Mouse (Mus musculus) liver, embryonic 11.5 days (tissue): ENCODE measurements around the gene Fyn. TPM values are rescaled to one million over a fixed set of nuclear protein-coding genes. Genes with fewer than 3 reads are reported as not detected.

Experiments
- ATAC-seq: fragments of 200-750 bp; cut with Nextera tagmentation; replicated peaks from 2 replicates; pipeline ENCODE4 v1.8.0; 2017; ENCODE audit warnings: moderate number of reproducible peaks, mild to moderate bottlenecking, moderate TSS enrichment, moderate library complexity; ENCODE audit not compliant: low FRiP score
- DNase-seq: peaks from one replicate; pipeline ENCODE4 v3.0.0-alpha.2; 2017; ENCODE audit warnings: low spot score
- H3K27ac ChIP-seq: fragments of 300-500 bp; sonication (generic); 2 replicates; pipeline ENCODE4 v1.5.1; 2014; ENCODE audit warnings: mild to moderate bottlenecking, low read depth, low read length, control low read depth
- H3K27me3 ChIP-seq: fragments of 300-500 bp; sonication (generic); replicated peaks from 2 replicates; pipeline ENCODE4 v1.6.1; 2014; ENCODE audit warnings: low read length, mixed read lengths; ENCODE audit not compliant: control insufficient read depth, insufficient read depth
- H3K36me3 ChIP-seq: fragments of 300-500 bp; sonication (generic); 2 replicates; pipeline ENCODE4 v1.6.1; 2014; ENCODE audit warnings: mild to moderate bottlenecking, low read length, moderate library complexity, mixed read lengths; ENCODE audit not compliant: control insufficient read depth, insufficient read depth
- H3K4me1 ChIP-seq: fragments of 300-500 bp; sonication (generic); replicated peaks from 2 replicates; pipeline ENCODE4 v1.6.1; 2014; ENCODE audit warnings: low read length, mixed read lengths; ENCODE audit not compliant: control insufficient read depth, insufficient read depth
- H3K4me2 ChIP-seq: fragments of 300-500 bp; sonication (generic); 2 replicates; pipeline ENCODE4 v1.6.1; 2014; ENCODE audit warnings: mild to moderate bottlenecking, control low read depth, moderate library complexity
- H3K4me3 ChIP-seq: fragments of 300-500 bp; sonication (generic); 2 replicates; pipeline ENCODE4 v1.5.1; 2014; ENCODE audit warnings: low read depth, low read length, control low read depth
- H3K9ac ChIP-seq: fragments of 300-500 bp; sonication (generic); 2 replicates; pipeline ENCODE4 v1.6.1; 2014; ENCODE audit warnings: low read depth, low read length, control low read depth
- H3K9me3 ChIP-seq: fragments of 300-500 bp; sonication (generic); 2 replicates; pipeline ENCODE4 v1.6.1; 2016; ENCODE audit warnings: low read length, inconsistent platforms, mixed read lengths; ENCODE audit not compliant: control insufficient read depth
- WGBS: fragments of 180-500 bp; shearing (Covaris S2); extraction: QIAGEN DNeasy Blood & Tissue Kit; methylation state at CpG from one replicate; pipeline ENCODE4 v1.1.7; 2014; 5-methylcytosine and 5-hydroxymethylcytosine counted together
- polyA plus RNA-seq: library from polyadenylated mRNA; unstranded; fragments of >200 nt; fragmentation: Nextera tagmentation; extraction: Ambion mirVana; gene quantifications from 2 replicates; pipeline ENCODE4 v1.2.1, GENCODE M21; 2014

Fyn gene
- polyA plus RNA-seq, 1 experiment from 2014 or later = 19.3 TPM

DNA sequence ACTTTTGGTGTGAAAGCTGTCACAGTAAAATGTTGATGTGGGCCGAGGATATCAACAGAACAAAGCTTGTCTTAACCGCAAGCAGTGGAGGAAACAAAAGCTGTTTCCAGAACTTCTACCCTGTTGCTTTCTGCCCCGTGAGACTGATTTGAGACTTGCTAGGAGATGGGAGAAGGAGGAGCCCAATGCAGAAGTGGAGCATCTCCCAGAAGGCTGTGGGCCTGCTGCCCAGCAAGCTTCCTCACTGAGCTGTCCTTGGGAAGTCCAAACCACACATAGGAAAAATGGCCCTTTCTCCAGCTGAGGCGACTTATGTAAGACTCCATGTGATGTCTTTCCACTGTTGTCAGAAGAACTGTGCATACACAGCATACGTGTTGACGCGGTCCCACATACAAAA lies 101.7 kb downstream of the Fyn start:
- H3K36me3 ChIP-seq = no peaks in the 10 kb centered on the region
- H3K27ac ChIP-seq = no peak overlapping the region
- ATAC-seq = no peak
- DNase-seq = no peak
- no peak overlapping the region for H3K9ac ChIP-seq
- no peaks in the 10 kb centered on the region for H3K27me3 ChIP-seq
- H3K4me3 ChIP-seq = no peak overlapping the region
- H3K9me3 ChIP-seq = no peaks in the 10 kb centered on the region
- 83% methylated on average over 7 of the region's 7 CpGs for WGBS
- no peaks in the 10 kb centered on the region for H3K4me1 ChIP-seq
- no peak overlapping the region for H3K4me2 ChIP-seq

DNA sequence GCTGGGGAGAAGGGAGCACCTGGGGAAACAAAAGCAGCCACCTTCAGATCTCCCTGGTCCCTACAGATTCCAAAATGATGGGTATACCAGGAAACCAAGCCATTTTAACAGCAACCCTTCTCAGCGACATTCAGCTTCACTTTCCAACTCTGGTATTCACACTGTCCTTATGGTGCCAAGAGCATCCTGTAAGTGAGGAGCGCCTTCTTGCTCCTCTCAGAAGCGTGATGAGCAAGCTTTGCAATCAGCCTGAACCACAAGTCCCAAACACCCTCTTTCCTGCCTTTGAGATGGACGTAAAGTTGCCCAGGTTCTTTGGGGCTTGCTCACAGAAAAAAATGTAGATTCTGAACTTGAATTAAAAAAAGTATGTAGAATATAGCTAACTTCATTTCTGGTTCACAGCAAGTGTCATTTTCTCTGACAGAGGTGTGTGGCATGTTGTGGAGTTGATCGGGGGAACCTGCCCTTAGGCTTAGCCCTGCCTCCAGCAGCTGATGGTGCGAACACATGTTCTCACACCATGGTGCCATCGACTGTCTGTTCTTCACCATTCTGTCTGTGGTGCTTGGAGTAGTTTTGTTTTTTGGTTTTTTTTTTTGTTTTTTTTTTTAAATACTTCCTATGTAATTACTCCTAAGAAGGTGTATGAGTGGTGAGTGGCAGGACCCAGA lies 102.5 kb downstream of the Fyn start:
- Histone ChIP-seq H3K9me3 (no peaks in the 10 kb centered on the region), H3K4me3 (no peak overlapping the region), H3K27ac (no peak overlapping the region), H3K36me3 (no peaks in the 10 kb centered on the region), H3K4me2 (no peak overlapping the region), H3K27me3 (no peaks in the 10 kb centered on the region), H3K4me1 (no peaks in the 10 kb centered on the region), H3K9ac (no peak overlapping the region)
- 83% methylated on average over 7 of the region's 7 CpGs for WGBS
- ATAC-seq (no peak), DNase-seq (no peak)

DNA sequence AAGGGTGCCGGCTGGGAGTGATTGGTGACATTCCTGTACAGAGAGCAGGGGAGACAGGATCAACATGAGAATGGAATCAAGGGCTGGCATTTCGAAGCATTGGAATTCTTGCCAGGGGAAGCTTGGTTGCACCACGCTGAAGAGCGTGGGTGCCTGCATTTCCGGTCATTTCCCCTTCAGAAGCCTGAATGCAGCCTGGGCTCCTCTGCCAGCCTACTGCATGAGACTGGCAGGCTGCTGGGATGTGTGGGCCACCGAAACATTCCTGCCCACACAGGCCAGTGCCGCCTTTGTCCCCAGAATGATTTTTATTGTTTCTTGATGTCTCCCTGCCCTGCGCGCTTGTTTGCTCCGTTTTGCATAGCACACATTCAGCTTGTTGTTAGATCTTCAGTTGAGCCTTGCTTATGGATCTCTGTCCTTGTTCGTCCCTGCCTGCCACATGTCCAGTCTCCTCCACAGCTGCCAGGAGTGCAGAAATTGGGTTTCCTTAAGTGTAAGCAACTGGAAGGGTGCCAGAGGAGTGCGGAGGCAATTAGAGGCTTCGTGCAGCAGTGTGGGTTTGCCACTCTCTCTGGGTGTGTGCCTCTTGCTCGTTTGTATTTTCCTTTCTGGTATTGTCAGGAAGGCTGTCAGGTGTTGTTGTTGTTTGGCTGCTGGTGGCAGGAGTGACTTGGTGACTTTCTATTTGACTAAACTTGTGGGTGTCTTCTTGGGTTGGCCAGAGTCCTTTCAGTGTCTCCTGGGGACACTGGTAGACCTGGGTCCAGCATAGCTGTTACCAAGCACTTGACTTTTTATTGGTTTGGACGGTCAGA lies 103.3 kb downstream of the Fyn start:
- Histone ChIP-seq H3K9me3 (no peaks in the 10 kb centered on the region), H3K4me2 (no peak overlapping the region)
- WGBS = 82% methylated on average over 15 of the region's 15 CpGs

DNA sequence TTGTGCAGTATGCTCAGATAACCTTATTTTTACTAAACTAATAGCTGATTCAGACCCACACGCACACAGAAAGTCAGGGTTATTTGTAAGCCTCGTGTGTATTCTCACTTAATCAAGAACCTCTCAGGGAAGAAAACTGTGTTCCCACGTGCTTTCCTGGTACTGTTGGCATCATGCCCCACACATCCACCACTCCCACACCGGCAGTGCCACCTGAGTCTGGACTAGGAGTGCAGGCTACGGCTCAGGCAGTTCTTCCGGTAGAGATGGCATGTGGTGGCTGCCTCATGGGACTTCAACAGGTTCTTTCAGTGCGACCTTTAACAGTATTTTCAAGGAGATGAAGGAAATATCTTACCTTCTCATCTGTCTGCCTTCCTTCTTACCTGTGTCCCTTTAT lies 104.3 kb downstream of the Fyn start:
- no peak overlapping the region for H3K4me2 ChIP-seq
- H3K27me3 ChIP-seq = no peaks in the 10 kb centered on the region
- 86% methylated on average over 7 of the region's 7 CpGs for WGBS
- H3K36me3 ChIP-seq = no peaks in the 10 kb centered on the region
- no peak overlapping the region for H3K9ac ChIP-seq
- ATAC-seq (no peak), DNase-seq (no peak)
- H3K4me3 ChIP-seq = no peak overlapping the region
- H3K9me3 ChIP-seq = no peaks in the 10 kb centered on the region
- H3K27ac ChIP-seq = no peak overlapping the region
- H3K4me1 ChIP-seq = no peaks in the 10 kb centered on the region

More for the DNA sequence above, 103.3 kb downstream of the Fyn start:
- no peaks in the 10 kb centered on the region for H3K27me3 ChIP-seq
- DNase-seq (no peak), ATAC-seq (no peak)
- no peak overlapping the region for H3K4me3 ChIP-seq
- no peaks in the 10 kb centered on the region for H3K4me1 ChIP-seq
- H3K36me3 ChIP-seq = no peaks in the 10 kb centered on the region
- H3K9ac ChIP-seq = no peak overlapping the region
- no peak overlapping the region for H3K27ac ChIP-seq

DNA sequence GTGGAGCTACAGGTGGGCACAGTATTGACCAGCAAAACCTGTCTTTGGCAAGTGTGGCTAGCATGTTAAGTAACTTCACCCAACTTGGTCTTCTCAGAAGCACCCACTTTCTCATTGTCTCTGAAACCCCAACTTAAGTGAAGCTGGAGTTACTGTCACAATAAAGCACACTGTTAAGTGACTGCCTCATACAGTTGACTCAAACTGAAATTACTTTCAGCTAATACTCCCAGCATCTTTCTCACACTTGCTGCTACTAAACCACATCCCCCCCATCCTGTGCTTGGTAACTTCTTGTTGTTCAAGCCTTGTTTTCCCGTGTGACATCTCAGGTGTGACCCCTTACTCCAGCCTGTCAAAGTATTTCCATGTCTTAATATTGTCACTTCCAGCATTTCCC lies 110.7 kb downstream of the Fyn start:
- ATAC-seq (no peak), DNase-seq (no peak)
- no peak overlapping the region for H3K4me3 ChIP-seq
- H3K4me1 ChIP-seq = 0 out of 2 replicates have a peak, but pooled peaks cover 3% of the 10 kb centered on the region
- no peaks in the 10 kb centered on the region for H3K9me3 ChIP-seq
- WGBS = 74% methylated on average over 1 of the region's 1 CpGs
- H3K9ac ChIP-seq = no peak overlapping the region
- H3K27ac ChIP-seq = no peak overlapping the region
- H3K36me3 ChIP-seq = no peaks in the 10 kb centered on the region
- no peak overlapping the region for H3K4me2 ChIP-seq
- no peaks in the 10 kb centered on the region for H3K27me3 ChIP-seq

DNA sequence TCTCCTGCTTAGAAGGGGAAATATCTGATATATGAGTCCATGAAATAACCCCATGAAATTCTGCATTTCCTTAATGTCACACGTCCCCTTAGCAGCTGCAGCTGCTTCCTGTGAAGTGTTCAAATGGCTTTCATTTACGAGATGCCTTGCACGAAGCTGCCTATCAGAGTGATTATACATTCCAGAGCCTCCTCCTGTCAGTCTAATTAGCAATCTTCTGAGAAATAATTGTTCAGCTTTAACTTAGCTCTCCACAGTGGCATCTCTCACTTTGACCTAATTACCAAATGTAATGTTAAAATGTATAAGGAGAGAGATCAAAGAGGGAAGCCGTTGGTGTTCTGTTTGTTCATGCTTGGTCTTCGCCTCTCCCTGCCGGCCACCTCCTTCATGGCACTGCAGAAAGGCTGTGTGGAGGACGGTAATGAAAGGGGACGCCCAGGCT lies 115.7 kb downstream of the Fyn start:
- ATAC-seq (no peak), DNase-seq (no peak)
- Histone ChIP-seq H3K36me3 (no peaks in the 10 kb centered on the region), H3K4me2 (no peak overlapping the region), H3K27ac (no peak overlapping the region), H3K4me3 (no peak overlapping the region), H3K9ac (no peak overlapping the region), H3K9me3 (no peaks in the 10 kb centered on the region), H3K4me1 (peaks cover 24% of the 10 kb centered on the region; the same call in 1 of the 2 replicates), H3K27me3 (no peaks in the 10 kb centered on the region)
- 57% methylated on average over 8 of the region's 8 CpGs for whole genome bisulfite sequencing

DNA sequence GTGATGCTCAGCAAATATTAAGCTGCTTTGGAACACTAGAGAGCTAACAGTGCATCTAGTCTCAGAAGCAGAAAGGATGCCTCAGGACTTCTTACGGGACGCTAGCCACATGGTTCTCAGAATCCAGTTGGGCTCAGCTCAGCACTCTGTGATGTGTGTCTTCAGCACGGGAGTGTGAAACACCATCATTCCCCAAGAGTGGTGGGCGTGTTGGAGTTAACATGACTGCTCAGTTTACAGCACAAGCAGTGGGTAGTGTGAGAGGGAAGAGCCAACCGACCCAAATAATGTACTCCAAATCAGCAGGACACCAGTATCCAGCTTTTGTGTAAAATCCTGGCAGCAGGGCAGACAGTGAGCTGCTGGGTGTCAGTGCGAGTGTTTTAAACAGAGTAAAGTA lies 116.2 kb downstream of the Fyn start:
- DNase-seq (no peak), ATAC-seq (no peak)
- WGBS = 72% methylated on average over 6 of the region's 6 CpGs
- no peak overlapping the region for H3K4me3 ChIP-seq
- no peak overlapping the region for H3K27ac ChIP-seq
- no peaks in the 10 kb centered on the region for H3K36me3 ChIP-seq
- no peaks in the 10 kb centered on the region for H3K27me3 ChIP-seq
- peaks cover 24% of the 10 kb centered on the region; the same call in 1 of the 2 replicates for H3K4me1 ChIP-seq
- no peak overlapping the region for H3K9ac ChIP-seq
- no peaks in the 10 kb centered on the region for H3K9me3 ChIP-seq
- no peak overlapping the region for H3K4me2 ChIP-seq

DNA sequence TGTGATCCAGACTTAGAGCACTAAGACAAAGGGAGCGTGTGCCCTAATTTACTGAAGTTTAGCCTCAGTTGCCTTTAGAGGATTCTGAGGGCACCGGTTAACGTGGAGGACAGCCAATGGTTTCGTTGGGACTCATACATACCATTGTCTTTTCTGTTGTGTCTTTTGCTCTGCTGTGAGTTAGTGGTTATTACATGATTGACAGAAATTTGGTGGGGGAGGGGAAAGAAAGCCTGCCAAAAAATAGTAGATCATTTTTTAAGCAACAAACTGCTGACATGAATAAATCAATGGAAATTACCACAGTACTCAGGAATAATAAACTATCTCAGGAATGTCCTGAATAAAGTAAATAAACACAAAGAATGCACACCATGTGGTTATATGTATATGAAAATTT lies 117.3 kb downstream of the Fyn start:
- WGBS = 86% methylated on average over 4 of the region's 4 CpGs
- H3K4me1 ChIP-seq = peaks cover 24% of the 10 kb centered on the region; the same call in 1 of the 2 replicates
- H3K9ac ChIP-seq = no peak overlapping the region
- no peaks in the 10 kb centered on the region for H3K36me3 ChIP-seq
- no peak overlapping the region for H3K4me3 ChIP-seq
- H3K27ac ChIP-seq = no peak overlapping the region
- DNase-seq (no peak), ATAC-seq (no peak)
- H3K4me2 ChIP-seq = no peak overlapping the region
- H3K9me3 ChIP-seq = no peaks in the 10 kb centered on the region
- no peaks in the 10 kb centered on the region for H3K27me3 ChIP-seq
